9 mouse cellular contexts compared by ENCODE assay signal in the genomic region with DNA sequence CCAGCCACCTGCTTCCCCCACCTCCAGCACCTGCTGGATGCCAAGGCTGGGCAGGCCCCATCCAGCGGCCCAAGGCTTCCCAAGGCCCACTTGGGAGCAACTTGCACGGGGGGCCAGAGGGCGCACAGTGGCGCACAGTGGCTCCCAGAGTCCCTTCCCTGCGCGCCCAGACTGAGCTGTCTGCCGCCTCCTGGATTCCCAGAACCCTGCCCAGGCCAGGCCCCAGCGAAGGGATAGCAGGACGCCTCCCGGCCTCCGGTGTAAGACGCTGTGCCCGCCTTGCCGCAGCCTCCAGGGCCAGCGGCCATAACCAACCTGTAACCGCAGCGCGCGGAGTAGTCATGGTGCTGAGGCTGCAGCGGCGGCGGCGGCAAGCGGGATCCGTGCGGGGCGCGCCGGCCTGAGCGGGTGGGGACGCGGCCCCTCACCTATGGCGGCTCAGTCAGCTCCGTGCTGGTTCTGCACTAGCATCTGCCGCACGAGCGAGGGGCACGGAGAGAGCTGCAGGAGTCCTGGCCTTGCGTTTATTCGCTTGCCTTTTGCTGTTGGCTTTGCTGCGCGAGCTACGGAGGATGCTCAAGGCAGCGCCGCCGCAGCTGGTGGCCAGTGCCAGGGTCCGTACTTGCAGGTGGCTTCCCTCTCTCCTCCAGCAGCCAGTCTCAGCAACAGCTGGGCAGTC. TPM values are rescaled to one million over a fixed set of nuclear protein-coding genes. Genes with fewer than 3 reads are reported as not detected.
A peak's percentile ranks its signal among the peaks of the same experiment; 100 is the strongest.
DNase-seq lines count a peak whose midpoint lies in the region; ATAC-seq lines count a peak whose summit lies in the region.
"Had no signal": no experiment of that assay in that cellular context is flagged by ENCODE, and none has a peak within 500 bp of the region (broad histone marks: within the 10 kb centered on the region; RNA-seq: fewer than 3 reads in every experiment).

A gene (minus strand): TSS at position 644 of the 679 bp plus-strand sequence.

- no peak for DNase-seq in kidney, adult 9 months
- peak; percentile 78 to 85 for DNase-seq in cerebellum, postnatal 25 days
- DNase-seq in frontal cortex, postnatal 25 days (ENCODE audit: low spot score in 2 of 2) = peak; percentile 52 to 56
- peak; percentile 29 for DNase-seq in layer of hippocampus, adult 9-10 months (ENCODE audit: low spot score)
- DNase-seq in testis, postnatal 10 days (ENCODE audit: low spot score) = peak; percentile 50
- DNase-seq in spleen, postnatal 14 days (ENCODE audit: low spot score in 2 of 2) = no peak

- H3K4me2 ChIP-seq in kidney, embryonic 15.5 days = peak within 1 kb of the TSS; percentile 87
- H3K4me2 ChIP-seq in midbrain, embryonic 12.5 days (replicated peaks) = peak within 1 kb of the TSS; percentile 71

- no peaks in the 10 kb centered on the region for H3K36me3 ChIP-seq in kidney, embryonic 15.5 days
- no peaks in the 10 kb centered on the region for H3K36me3 ChIP-seq in midbrain, embryonic 12.5 days

- 2% methylated on average over 47 of the region's 47 CpGs for WGBS in kidney, embryonic 15.5 days
- under 1% methylated on average over 41 of the region's 47 CpGs for WGBS in midbrain, embryonic 12.5 days

- peaks cover 6% of the 10 kb centered on the region; the same call in 1 of the 2 replicates for H3K4me1 ChIP-seq in kidney, embryonic 15.5 days
- H3K4me1 ChIP-seq in midbrain, embryonic 12.5 days = peaks cover 17% of the 10 kb centered on the region

- H3K4me3 ChIP-seq in kidney, embryonic 15.5 days (replicated peaks) = peak within 1 kb of the TSS; percentile 47
- peak within 1 kb of the TSS; percentile 55 for H3K4me3 ChIP-seq in midbrain, embryonic 12.5 days

- peaks cover 19% of the 10 kb centered on the region for H3K27me3 ChIP-seq in kidney, embryonic 15.5 days
- peaks cover 4% of the 10 kb centered on the region; the same call in 1 of the 2 replicates for H3K27me3 ChIP-seq in midbrain, embryonic 12.5 days
- H3K27me3 ChIP-seq: CH12.LX had no signal

- H3K9me3 ChIP-seq in kidney, embryonic 15.5 days (replicated peaks) = no peaks in the 10 kb centered on the region
- no peaks in the 10 kb centered on the region for H3K9me3 ChIP-seq in midbrain, embryonic 12.5 days

- ATAC-seq in kidney, embryonic 15.5 days (replicated peaks; ENCODE audit: low FRiP score) = peak; percentile 89
- peak; percentile 86 for ATAC-seq in midbrain, embryonic 12.5 days (ENCODE audit: low FRiP score, low read depth)

- H3K9ac ChIP-seq in kidney, embryonic 15.5 days = peak within 1 kb of the TSS; percentile 29; the same call in 1 of the 2 replicates
- peak within 1 kb of the TSS; percentile 71 for H3K9ac ChIP-seq in midbrain, embryonic 12.5 days (replicated peaks)

- no peak within 1 kb of the TSS for H3K27ac ChIP-seq in kidney, embryonic 15.5 days
- H3K27ac ChIP-seq in midbrain, embryonic 12.5 days (replicated peaks) = peak within 1 kb of the TSS; percentile 60

RNA-seq across cellular contexts. Expression of the gene that starts here (rescaled TPM):
- 0.27 and 0.32 TPM in 2 replicates for polyA plus RNA-seq in kidney, embryonic 15.5 days (2015; fragmentation: Nextera tagmentation; extraction: Ambion mirVana)
- 4.8 and 6.1 TPM in 2 replicates for polyA plus RNA-seq in midbrain, embryonic 12.5 days (2016; fragmentation: Nextera tagmentation; extraction: Ambion mirVana)

Comparison
In these comparisons a context has a peak if more than half of its experiments do, and no peak if none do; other contexts are left out.
1. Peak in ATAC-seq, H3K4me3 ChIP-seq, H3K9ac ChIP-seq and H3K4me2 ChIP-seq in kidney, embryonic 15.5 days; RNA of the gene not detected or under 1 TPM.
2. DNase-seq: peak in cerebellum, postnatal 25 days (2 of 2), frontal cortex, postnatal 25 days (2 of 2), layer of hippocampus, adult 9-10 months (single experiment) and testis, postnatal 10 days (single experiment); none in kidney, adult 9 months (single experiment) and spleen, postnatal 14 days (0 of 2).